Mouse (Mus musculus): ENCODE results near the gene Hmga2.

Hmga2 gene

GRCm38 (mm10) chr10:120475601-120476515, at the start of gene Hmga2:
Hmga2 (minus strand) TSS chr10:120476469.
- DNase-seq = no peak

GRCm38 (mm10) chr10:120522959-120523358, 46.7 kb upstream of the Hmga2 start:
- no peak for DNase-seq

GRCm38 (mm10) chr10:120521912-120522575, 45.8 kb upstream of the Hmga2 start:
- no peak for DNase-seq

- no peak for DNase-seq
These were observed 40.0 kb upstream of the Hmga2 start for GRCm38 (mm10) chr10:120516311-120516710.

GRCm38 (mm10) chr10:120513721-120514120, 37.5 kb upstream of the Hmga2 start:
- no peak for DNase-seq

GRCm38 (mm10) chr10:120512946-120513345, 36.7 kb upstream of the Hmga2 start:
- no peak for DNase-seq

GRCm38 (mm10) chr10:120512121-120512520, 35.9 kb upstream of the Hmga2 start:
- DNase-seq = no peak

GRCm38 (mm10) chr10:120503959-120504358, 27.7 kb upstream of the Hmga2 start:
- no peak for DNase-seq

GRCm38 (mm10) chr10:120500794-120501193, 24.5 kb upstream of the Hmga2 start:
- DNase-seq = no peak

- no peak for DNase-seq
These were observed 21.8 kb upstream of the Hmga2 start for GRCm38 (mm10) chr10:120498086-120498485.

GRCm38 (mm10) chr10:120494653-120495052, 18.4 kb upstream of the Hmga2 start:
- no peak for DNase-seq

GRCm38 (mm10) chr10:120491477-120491876, 15.2 kb upstream of the Hmga2 start:
- no peak for DNase-seq

GRCm38 (mm10) chr10:120489611-120490010, 13.3 kb upstream of the Hmga2 start:
- DNase-seq = no peak

- DNase-seq = no peak
These were observed 12.3 kb upstream of the Hmga2 start for GRCm38 (mm10) chr10:120488526-120488925.

GRCm38 (mm10) chr10:120487881-120488280, 11.6 kb upstream of the Hmga2 start:
- DNase-seq = no peak

GRCm38 (mm10) chr10:120485461-120485860, 9.2 kb upstream of the Hmga2 start:
- no peak for DNase-seq

GRCm38 (mm10) chr10:120484144-120484543, 7.9 kb upstream of the Hmga2 start:
- DNase-seq = no peak

- DNase-seq = no peak
These were observed 1.9 kb upstream of the Hmga2 start for GRCm38 (mm10) chr10:120478164-120478563.

GRCm38 (mm10) chr10:120477501-120477900, 1.2 kb upstream of the Hmga2 start:
- no peak for DNase-seq

GRCm38 (mm10) chr10:120476516-120477336, 457 bp upstream of the Hmga2 start:
- no peak for DNase-seq

- DNase-seq = no peak
These were observed 1.2 kb downstream of the Hmga2 start for GRCm38 (mm10) chr10:120475041-120475541.

- DNase-seq = no peak
These were observed 2.0 kb downstream of the Hmga2 start for GRCm38 (mm10) chr10:120474301-120474700.

GRCm38 (mm10) chr10:120473218-120473617, 3.1 kb downstream of the Hmga2 start:
- no peak for DNase-seq
